Mouse (Mus musculus) ES-Bruce4 (cell line): ENCODE measurements around the gene Ccdc194. TPM values are rescaled to one million over a fixed set of nuclear protein-coding genes. Genes with fewer than 3 reads are reported as not detected.

ENCODE experiments used
- H3K27ac ChIP-seq: 2 replicates; pipeline ENCODE4 v1.5.1; 2012; ENCODE audit warnings: low read length, inconsistent platforms; ENCODE audit not compliant: insufficient read depth
- H3K27me3 ChIP-seq: 2 replicates; pipeline ENCODE4 v1.6.1; 2012; ENCODE audit warnings: mild to moderate bottlenecking, low read length, inconsistent platforms; ENCODE audit not compliant: control insufficient read depth, poor library complexity, insufficient read depth, severe bottlenecking
- H3K36me3 ChIP-seq: 2 replicates; pipeline ENCODE4 v1.6.1; 2012; ENCODE audit warnings: inconsistent platforms, mild to moderate bottlenecking, low read length, moderate library complexity; ENCODE audit not compliant: control insufficient read depth, poor library complexity, insufficient read depth, severe bottlenecking
- H3K4me1 ChIP-seq: one replicate; pipeline ENCODE4 v1.8.1; 2011; ENCODE audit warnings: low read length; ENCODE audit not compliant: control insufficient read depth, insufficient read depth
- H3K4me3 ChIP-seq: 2 replicates; pipeline ENCODE4 v1.5.1; 2011; ENCODE audit warnings: low read depth, mild to moderate bottlenecking, low read length
- H3K9ac ChIP-seq: 2 replicates; pipeline ENCODE4 v1.6.1; 2012; ENCODE audit warnings: low read depth, mild to moderate bottlenecking, inconsistent platforms; ENCODE audit not compliant: poor library complexity, severe bottlenecking
- H3K9me3 ChIP-seq: replicated peaks from 2 replicates; pipeline ENCODE4 v1.6.1; 2012; ENCODE audit warnings: mild to moderate bottlenecking, low read length, inconsistent platforms; ENCODE audit not compliant: control insufficient read depth, poor library complexity, insufficient read depth, severe bottlenecking
- CTCF ChIP-seq: IDR thresholded peaks from one replicate; pipeline ENCODE4 v1.8.1; 2011; ENCODE audit warnings: low read depth, low read length
- EP300 ChIP-seq: IDR thresholded peaks from 2 replicates; pipeline ENCODE4 v1.6.1; 2011; ENCODE audit warnings: low read depth, low read length; ENCODE audit not compliant: insufficient read depth
- POLR2A ChIP-seq: IDR thresholded peaks from one replicate; pipeline ENCODE4 v1.8.1; 2011; ENCODE audit warnings: low read length; ENCODE audit not compliant: insufficient read depth
- polyA plus RNA-seq: library from polyadenylated mRNA; stranded (reverse); fragments of >200 nt; gene quantifications from 2 replicates; pipeline ENCODE4 v1.2.4, GENCODE M21; 2011; ENCODE audit warnings: low read depth; ENCODE audit not compliant: missing spikeins, insufficient read depth, insufficient read length

Gene Ccdc194
- polyA plus RNA-seq, 1 experiment = 4.9 TPM

GRCm38 (mm10) chr8:71558958-71559690, 33.6 kb upstream of the Ccdc194 start:
- TF ChIP-seq POLR2A = no peak
- no peak for TF ChIP-seq CTCF
- TF ChIP-seq EP300 = no peak
- Histone ChIP-seq H3K4me1 (no peaks in the 10 kb centered on the region), H3K9me3 (no peaks in the 10 kb centered on the region), H3K9ac (peak overlapping the region; percentile 78), H3K27ac (no peak overlapping the region), H3K4me3 (peak overlapping the region; percentile 77), H3K36me3 (no peaks in the 10 kb centered on the region), H3K27me3 (peaks cover 3% of the 10 kb centered on the region; the same call in 1 of the 2 replicates)

- Histone ChIP-seq H3K4me3 (peak within 1 kb of the TSS; percentile 77), H3K36me3 (no peaks in the 10 kb centered on the region), H3K9ac (peak within 1 kb of the TSS; percentile 78), H3K4me1 (no peaks in the 10 kb centered on the region), H3K27ac (no peak within 1 kb of the TSS), H3K27me3 (peaks cover 3% of the 10 kb centered on the region; the same call in 1 of the 2 replicates), H3K9me3 (no peaks in the 10 kb centered on the region)
- TF ChIP-seq CTCF (peak; percentile 17), POLR2A (peak; percentile 53), EP300 (no peak)
Observed at GRCm38 (mm10) chr8:71558071-71558957, 32.8 kb upstream of the Ccdc194 start, which contains the start of gene Tmem221. Gene Tmem221, minus strand, starts transcription at chr8:71558871.

- Histone ChIP-seq H3K4me1 (no peaks in the 10 kb centered on the region), H3K27ac (no peak overlapping the region), H3K36me3 (no peaks in the 10 kb centered on the region), H3K27me3 (no peaks in the 10 kb centered on the region), H3K9ac (no peak overlapping the region), H3K9me3 (no peaks in the 10 kb centered on the region), H3K4me3 (no peak overlapping the region)
- no peak for TF ChIP-seq EP300
- TF ChIP-seq CTCF = no peak
- no peak for TF ChIP-seq POLR2A
Observed at GRCm38 (mm10) chr8:71554644-71555043, 29.1 kb upstream of the Ccdc194 start.

- TF ChIP-seq EP300 = no peak
- no peak for TF ChIP-seq CTCF
- no peak for TF ChIP-seq POLR2A
- H3K27ac ChIP-seq = no peak overlapping the region
- no peaks in the 10 kb centered on the region for H3K36me3 ChIP-seq
- no peaks in the 10 kb centered on the region for H3K27me3 ChIP-seq
- no peak overlapping the region for H3K9ac ChIP-seq
- no peaks in the 10 kb centered on the region for H3K9me3 ChIP-seq
- no peaks in the 10 kb centered on the region for H3K4me1 ChIP-seq
- no peak overlapping the region for H3K4me3 ChIP-seq
Observed at GRCm38 (mm10) chr8:71554001-71554400, 28.5 kb upstream of the Ccdc194 start.

- no peak overlapping the region for H3K4me3 ChIP-seq
- H3K9ac ChIP-seq = no peak overlapping the region
- H3K36me3 ChIP-seq = peaks cover 4% of the 10 kb centered on the region
- H3K9me3 ChIP-seq = no peaks in the 10 kb centered on the region
- no peak overlapping the region for H3K27ac ChIP-seq
- TF ChIP-seq POLR2A (no peak), CTCF (no peak), EP300 (no peak)
- H3K4me1 ChIP-seq = no peaks in the 10 kb centered on the region
- no peaks in the 10 kb centered on the region for H3K27me3 ChIP-seq
Observed at GRCm38 (mm10) chr8:71552770-71553169, 27.3 kb upstream of the Ccdc194 start.

GRCm38 (mm10) chr8:71550754-71551153, 25.2 kb upstream of the Ccdc194 start:
- Histone ChIP-seq H3K4me1 (no peaks in the 10 kb centered on the region), H3K9ac (no peak overlapping the region), H3K36me3 (peaks cover 11% of the 10 kb centered on the region), H3K27ac (no peak overlapping the region), H3K27me3 (no peaks in the 10 kb centered on the region), H3K9me3 (no peaks in the 10 kb centered on the region), H3K4me3 (no peak overlapping the region)
- TF ChIP-seq POLR2A = no peak
- TF ChIP-seq EP300 = no peak
- TF ChIP-seq CTCF = no peak
